Mouse (Mus musculus) lung, embryonic 15.5 days (tissue): ENCODE data around the gene Plekhf1. TPM values are rescaled to one million over a fixed set of nuclear protein-coding genes. Genes with fewer than 3 reads are reported as not detected.

ENCODE experiments used
- ATAC-seq: fragments of 200-750 bp; cut with Nextera tagmentation; 2 replicates; pipeline ENCODE4 v1.8.0; 2017; ENCODE audit warnings: moderate number of reproducible peaks, borderline replicate concordance; ENCODE audit not compliant: low FRiP score, low TSS enrichment; ENCODE audit errors: extremely low read depth
- H3K27ac ChIP-seq: fragments of 300-500 bp; sonication (generic); 2 replicates; pipeline ENCODE4 v1.5.1; 2015; ENCODE audit warnings: moderate library complexity, mild to moderate bottlenecking, inconsistent platforms
- H3K27me3 ChIP-seq: fragments of 300-500 bp; sonication (generic); 2 replicates; pipeline ENCODE4 v1.6.1; 2015; ENCODE audit warnings: inconsistent platforms
- H3K36me3 ChIP-seq: fragments of 300-500 bp; sonication (generic); 2 replicates; pipeline ENCODE4 v1.6.1; 2015; ENCODE audit warnings: inconsistent platforms
- H3K4me1 ChIP-seq: fragments of 300-500 bp; sonication (generic); 2 replicates; pipeline ENCODE4 v1.6.1; 2015; ENCODE audit warnings: inconsistent platforms
- H3K4me2 ChIP-seq: fragments of 300-500 bp; sonication (generic); 2 replicates; pipeline ENCODE4 v1.6.1; 2015; ENCODE audit warnings: inconsistent platforms, mild to moderate bottlenecking, moderate library complexity
- H3K4me3 ChIP-seq: fragments of 300-500 bp; sonication (generic); 2 replicates; pipeline ENCODE4 v1.5.1; 2015; ENCODE audit warnings: mild to moderate bottlenecking, inconsistent platforms
- H3K9ac ChIP-seq: fragments of 300-500 bp; sonication (generic); 2 replicates; pipeline ENCODE4 v1.6.1; 2015; ENCODE audit warnings: inconsistent platforms
- H3K9me3 ChIP-seq: fragments of 300-500 bp; sonication (generic); 2 replicates; pipeline ENCODE4 v1.6.1; 2016; ENCODE audit warnings: inconsistent platforms
- WGBS: fragments of 180-500 bp; shearing (Covaris S2); methylation state at CpG from one replicate; pipeline ENCODE4 v1.1.7; 2015; 5-methylcytosine and 5-hydroxymethylcytosine counted together
- polyA plus RNA-seq: library from polyadenylated mRNA; unstranded; fragments of >200 nt; fragmentation: Nextera tagmentation; extraction: Ambion mirVana; gene quantifications from 2 replicates; pipeline ENCODE4 v1.2.1, GENCODE M21; 2015

Gene Plekhf1
- 5.5 TPM in 2 replicates for polyA plus RNA-seq

DNA sequence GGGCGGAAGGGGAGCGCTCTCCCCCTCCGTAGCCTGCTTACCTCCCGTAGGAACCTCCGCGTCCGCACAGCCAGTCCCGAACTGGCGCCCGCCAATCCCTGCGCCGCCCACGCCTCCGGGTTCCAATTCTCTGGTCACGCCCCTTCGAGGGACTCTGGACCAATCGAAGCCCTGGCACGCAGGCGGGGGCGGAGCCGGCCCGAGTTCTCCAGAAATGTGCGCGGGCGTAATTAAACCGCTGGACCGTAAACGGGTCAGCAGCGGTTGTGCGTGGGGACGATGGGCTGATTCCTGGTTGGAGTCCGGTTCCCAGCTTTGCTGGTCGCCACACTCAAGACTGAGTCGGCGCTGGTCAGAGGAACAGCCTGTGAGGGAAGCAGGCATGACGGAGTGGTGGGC lies at the start of gene Plekhf1:
Plekhf1 (minus strand) TSS at position 117 of the 399 bp plus-strand sequence.
- H3K27ac ChIP-seq: peak within 1 kb of the TSS; percentile 81
- no peaks in the 10 kb centered on the region for H3K36me3 ChIP-seq
- peak within 1 kb of the TSS; percentile 77 for H3K4me2 ChIP-seq
- under 1% methylated on average over 36 of the region's 36 CpGs for WGBS
- peak; percentile 90 for ATAC-seq
- no peaks in the 10 kb centered on the region; the same call in 1 of the 2 replicates for H3K27me3 ChIP-seq
- H3K9me3 ChIP-seq: no peaks in the 10 kb centered on the region
- peak within 1 kb of the TSS; percentile 65 for H3K4me3 ChIP-seq
- H3K9ac ChIP-seq: peak within 1 kb of the TSS; percentile 74
- H3K4me1 ChIP-seq: peaks cover 17% of the 10 kb centered on the region

DNA sequence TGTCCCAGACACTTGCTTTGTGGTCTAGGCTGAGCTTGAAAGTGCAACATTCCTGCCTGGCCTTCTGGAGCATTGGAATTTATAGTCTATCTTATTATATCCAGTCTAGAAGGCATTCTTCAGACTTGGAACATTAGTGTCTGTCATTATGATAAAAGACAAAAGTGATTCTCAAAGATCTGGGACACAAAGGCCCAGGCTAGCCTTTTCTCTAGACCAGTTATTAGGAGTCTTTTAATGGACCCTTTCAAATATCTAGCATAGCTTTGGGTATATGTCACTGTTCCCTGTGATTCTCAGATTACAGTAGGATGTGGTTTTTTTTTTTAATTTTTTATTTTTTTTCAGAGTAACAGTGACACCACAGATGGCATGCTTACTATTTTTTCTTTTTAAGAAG lies 44.7 kb upstream of the Plekhf1 start:
- Histone ChIP-seq H3K4me2 (no peak overlapping the region), H3K27ac (no peak overlapping the region), H3K4me3 (no peak overlapping the region), H3K9me3 (no peaks in the 10 kb centered on the region), H3K9ac (no peak overlapping the region), H3K36me3 (peaks cover 6% of the 10 kb centered on the region; the same call in 1 of the 2 replicates), H3K4me1 (peaks cover 10% of the 10 kb centered on the region), H3K27me3 (no peaks in the 10 kb centered on the region)
- ATAC-seq: no peak

- H3K4me3 ChIP-seq: peak overlapping the region; percentile 75
- H3K27ac ChIP-seq: no peak overlapping the region
- no peaks in the 10 kb centered on the region for H3K9me3 ChIP-seq
- peaks cover 12% of the 10 kb centered on the region; the same call in 1 of the 2 replicates for H3K36me3 ChIP-seq
- WGBS: 5% methylated on average over 4 of the region's 4 CpGs
- no peak; the same call in 1 of the 2 replicates for ATAC-seq
- peak overlapping the region; percentile 83 for H3K4me2 ChIP-seq
- H3K4me1 ChIP-seq: peaks cover 10% of the 10 kb centered on the region
- peak overlapping the region; percentile 58 for H3K9ac ChIP-seq
- no peaks in the 10 kb centered on the region for H3K27me3 ChIP-seq
These were observed 44.0 kb upstream of the Plekhf1 start for GRCm38 (mm10) chr7:38271859-38272258.

DNA sequence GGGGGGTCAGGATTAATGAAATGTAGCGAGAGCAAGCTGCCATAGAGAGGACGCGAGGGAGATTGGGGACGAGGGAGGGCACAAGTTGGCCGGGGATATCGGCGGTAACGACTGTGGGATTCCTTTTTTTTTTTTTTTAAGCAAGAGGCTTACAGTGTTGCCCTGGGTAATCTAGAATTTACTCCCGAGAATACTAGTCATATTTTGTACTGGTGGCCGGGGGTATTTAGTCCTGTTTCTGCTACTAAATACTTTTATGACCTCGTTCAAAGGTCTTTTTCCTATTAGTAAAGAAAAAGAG lies 43.6 kb upstream of the Plekhf1 start:
- H3K9me3 ChIP-seq: no peaks in the 10 kb centered on the region
- H3K4me2 ChIP-seq: peak overlapping the region; percentile 83
- peaks cover 16% of the 10 kb centered on the region; the same call in 1 of the 2 replicates for H3K36me3 ChIP-seq
- under 1% methylated on average over 11 of the region's 11 CpGs for WGBS
- H3K27ac ChIP-seq: peak overlapping the region; percentile 48; the same call in 1 of the 2 replicates
- peaks cover 10% of the 10 kb centered on the region for H3K4me1 ChIP-seq
- peak overlapping the region; percentile 75 for H3K4me3 ChIP-seq
- no peak for ATAC-seq
- H3K9ac ChIP-seq: peak overlapping the region; percentile 58
- no peaks in the 10 kb centered on the region for H3K27me3 ChIP-seq

DNA sequence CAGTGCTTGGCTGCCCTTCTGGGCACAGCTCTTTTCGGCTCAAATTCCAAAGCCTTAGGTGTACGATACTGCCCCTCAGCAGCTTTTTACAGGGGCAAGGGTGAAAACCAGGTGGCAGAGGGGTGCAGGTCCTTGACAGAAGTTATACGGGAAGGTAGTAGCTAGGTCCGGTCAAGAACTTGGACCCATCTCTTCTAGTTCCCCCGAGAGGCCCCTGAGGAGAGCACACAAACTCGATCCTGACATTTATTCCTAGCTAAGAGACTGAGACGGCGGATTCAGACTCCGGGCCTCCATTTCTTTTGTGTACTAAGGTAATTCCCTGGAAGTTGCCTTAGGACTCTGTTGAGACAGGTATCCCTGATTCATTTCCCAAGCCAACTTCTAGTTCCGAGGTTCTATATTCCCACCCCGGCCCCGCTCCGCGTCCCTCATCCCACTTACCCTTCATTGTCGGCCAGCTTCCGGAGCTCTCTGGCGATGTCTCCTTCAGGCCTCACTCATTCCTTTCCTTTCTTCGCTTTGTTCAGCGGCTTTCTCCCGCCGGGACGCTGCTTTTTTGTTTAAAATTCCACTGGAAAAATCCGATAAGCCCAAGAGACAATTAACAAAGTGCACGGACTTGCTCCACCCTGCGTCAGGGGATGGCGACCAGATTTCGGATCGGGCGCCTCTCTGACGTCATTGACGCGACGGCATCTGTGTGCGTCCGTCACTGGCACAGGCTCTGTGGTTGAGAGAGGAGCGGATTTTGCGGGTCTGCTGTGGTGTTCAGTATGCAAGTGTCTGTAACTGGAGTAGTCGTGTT lies 43.1 kb upstream of the Plekhf1 start, which contains the start of gene Pop4:
Pop4 (minus strand) TSS at position 721 of the 808 bp plus-strand sequence.
- no peaks in the 10 kb centered on the region for H3K27me3 ChIP-seq
- H3K36me3 ChIP-seq: peaks cover 21% of the 10 kb centered on the region
- peak within 1 kb of the TSS; percentile 48 for H3K27ac ChIP-seq
- peak within 1 kb of the TSS; percentile 75 for H3K4me3 ChIP-seq
- peaks cover 10% of the 10 kb centered on the region for H3K4me1 ChIP-seq
- peak within 1 kb of the TSS; percentile 58 for H3K9ac ChIP-seq
- peak; percentile 91; the same call in 1 of the 2 replicates for ATAC-seq
- H3K9me3 ChIP-seq: no peaks in the 10 kb centered on the region
- H3K4me2 ChIP-seq: peak within 1 kb of the TSS; percentile 83
- under 1% methylated on average over 38 of the region's 38 CpGs for WGBS

DNA sequence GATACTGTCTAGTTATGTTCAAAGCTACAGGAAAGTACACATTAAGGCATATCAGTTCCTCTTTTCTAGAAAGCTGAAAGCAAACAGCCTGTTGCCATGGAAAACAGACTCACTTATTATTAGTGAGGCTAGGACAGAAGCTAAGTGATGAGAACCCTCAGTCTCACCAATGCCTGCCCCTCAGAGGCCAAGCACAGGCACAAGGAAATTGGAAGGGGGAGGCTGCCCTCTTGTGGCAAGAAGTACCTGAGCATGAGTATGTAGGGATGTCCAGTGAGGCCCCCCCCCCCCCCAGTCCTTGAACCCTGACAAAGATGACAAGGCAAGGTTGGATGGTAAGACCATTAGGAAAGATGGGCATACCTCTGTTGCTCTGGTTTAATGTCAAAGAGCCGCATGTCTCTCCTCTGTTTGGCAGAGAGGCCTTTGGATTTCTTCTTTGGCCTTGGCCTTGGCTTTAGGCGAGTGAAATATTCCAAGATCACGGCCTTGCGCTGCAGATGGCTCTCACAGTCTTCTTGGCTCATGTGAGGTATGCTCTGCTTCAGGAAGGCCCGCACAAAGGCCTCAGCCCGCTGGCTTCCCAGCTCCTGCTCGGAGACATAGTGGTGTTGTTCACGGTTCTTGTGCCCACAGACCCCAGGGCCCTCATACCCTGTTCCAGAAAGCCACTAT lies 39.3 kb upstream of the Plekhf1 start:
- no peak overlapping the region for H3K9ac ChIP-seq
- ATAC-seq: no peak
- 92% methylated on average over 8 of the region's 8 CpGs for WGBS
- no peaks in the 10 kb centered on the region for H3K27me3 ChIP-seq
- H3K9me3 ChIP-seq: no peaks in the 10 kb centered on the region
- H3K4me1 ChIP-seq: peaks cover 10% of the 10 kb centered on the region
- no peak overlapping the region for H3K4me2 ChIP-seq
- H3K4me3 ChIP-seq: no peak overlapping the region
- H3K27ac ChIP-seq: no peak overlapping the region
- H3K36me3 ChIP-seq: peaks cover 57% of the 10 kb centered on the region

- no peaks in the 10 kb centered on the region for H3K9me3 ChIP-seq
- no peak overlapping the region for H3K9ac ChIP-seq
- H3K36me3 ChIP-seq: peaks cover 62% of the 10 kb centered on the region
- H3K27ac ChIP-seq: no peak overlapping the region
- ATAC-seq: no peak
- 84% methylated on average over 5 of the region's 5 CpGs for WGBS
- no peak overlapping the region for H3K4me3 ChIP-seq
- H3K4me2 ChIP-seq: no peak overlapping the region
- H3K27me3 ChIP-seq: no peaks in the 10 kb centered on the region
- no peaks in the 10 kb centered on the region for H3K4me1 ChIP-seq
These were observed 34.6 kb upstream of the Plekhf1 start for GRCm38 (mm10) chr7:38262406-38262805.

DNA sequence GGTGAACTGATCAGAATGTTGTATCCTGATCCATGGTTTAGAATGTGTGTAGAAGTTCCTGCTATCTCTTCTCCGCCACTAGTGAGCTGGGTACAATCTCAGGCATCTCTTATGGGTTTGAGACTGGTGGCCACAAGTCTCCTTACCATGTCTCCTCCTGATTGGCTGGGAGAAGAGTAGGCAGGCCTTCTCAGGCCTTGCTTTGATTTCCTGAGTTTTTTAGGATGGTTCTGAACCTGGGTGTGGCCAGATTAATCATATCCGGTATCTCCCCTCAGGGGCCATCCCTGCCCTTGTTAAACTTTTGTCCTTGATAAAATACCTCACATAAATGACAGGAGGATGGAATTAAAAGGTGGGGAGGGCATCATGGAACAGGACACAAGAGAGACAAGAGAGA lies 31.8 kb upstream of the Plekhf1 start:
- 88% methylated on average over 2 of the region's 2 CpGs for WGBS
- no peak overlapping the region for H3K4me2 ChIP-seq
- ATAC-seq: no peak

GRCm38 (mm10) chr7:38253441-38253840 lies 25.6 kb upstream of the Plekhf1 start:
- Histone ChIP-seq H3K27me3 (no peaks in the 10 kb centered on the region), H3K4me1 (no peaks in the 10 kb centered on the region), H3K4me3 (no peak overlapping the region), H3K9ac (no peak overlapping the region), H3K4me2 (no peak overlapping the region), H3K36me3 (no peaks in the 10 kb centered on the region), H3K9me3 (no peaks in the 10 kb centered on the region), H3K27ac (no peak overlapping the region)
- ATAC-seq: no peak

More for the DNA sequence above, 31.8 kb upstream of the Plekhf1 start:
- Histone ChIP-seq H3K27me3 (no peaks in the 10 kb centered on the region), H3K36me3 (peaks cover 37% of the 10 kb centered on the region), H3K4me3 (no peak overlapping the region), H3K9ac (no peak overlapping the region), H3K27ac (no peak overlapping the region), H3K4me1 (no peaks in the 10 kb centered on the region), H3K9me3 (no peaks in the 10 kb centered on the region)

DNA sequence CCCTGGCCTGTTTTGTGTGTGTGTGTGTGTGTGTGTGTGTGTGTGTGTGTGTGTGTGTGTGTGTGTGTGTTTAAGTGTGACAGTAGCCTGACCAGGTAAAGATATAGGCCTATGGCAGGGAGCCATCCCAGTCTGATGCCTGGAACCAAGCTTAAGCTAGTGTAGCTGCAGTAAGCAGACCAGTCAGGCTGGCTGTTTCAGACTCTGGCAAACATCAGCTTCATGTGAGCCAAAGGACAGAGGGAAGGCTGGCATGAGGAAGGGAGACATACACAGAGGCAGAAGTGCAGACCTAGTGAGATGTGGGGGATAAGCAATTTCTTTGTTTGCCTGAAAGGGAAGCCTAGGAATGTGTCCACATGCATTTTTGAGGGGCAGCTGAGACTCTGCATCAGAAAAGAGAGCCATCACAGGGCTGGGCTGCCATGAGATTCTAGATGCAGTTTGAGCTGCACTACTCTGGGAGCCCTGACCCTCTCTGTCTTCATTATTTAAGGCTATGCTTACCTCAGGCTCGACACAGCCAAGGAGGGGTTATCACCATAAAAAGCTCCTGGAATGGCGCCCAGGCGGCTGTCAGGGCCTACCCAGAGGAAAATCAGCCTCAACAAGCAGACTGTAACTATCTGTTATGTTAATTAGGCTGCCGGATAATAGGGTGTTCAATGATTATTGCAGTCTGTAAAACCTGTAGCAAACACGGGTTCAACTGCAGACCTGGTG lies 23.8 kb upstream of the Plekhf1 start:
- no peaks in the 10 kb centered on the region for H3K9me3 ChIP-seq
- no peak overlapping the region for H3K4me3 ChIP-seq
- H3K36me3 ChIP-seq: no peaks in the 10 kb centered on the region
- WGBS: 34% methylated on average over 5 of the region's 5 CpGs
- no peaks in the 10 kb centered on the region for H3K4me1 ChIP-seq
- H3K27me3 ChIP-seq: no peaks in the 10 kb centered on the region
- no peak overlapping the region for H3K27ac ChIP-seq
- no peak for ATAC-seq
- no peak overlapping the region for H3K9ac ChIP-seq
- H3K4me2 ChIP-seq: no peak overlapping the region

DNA sequence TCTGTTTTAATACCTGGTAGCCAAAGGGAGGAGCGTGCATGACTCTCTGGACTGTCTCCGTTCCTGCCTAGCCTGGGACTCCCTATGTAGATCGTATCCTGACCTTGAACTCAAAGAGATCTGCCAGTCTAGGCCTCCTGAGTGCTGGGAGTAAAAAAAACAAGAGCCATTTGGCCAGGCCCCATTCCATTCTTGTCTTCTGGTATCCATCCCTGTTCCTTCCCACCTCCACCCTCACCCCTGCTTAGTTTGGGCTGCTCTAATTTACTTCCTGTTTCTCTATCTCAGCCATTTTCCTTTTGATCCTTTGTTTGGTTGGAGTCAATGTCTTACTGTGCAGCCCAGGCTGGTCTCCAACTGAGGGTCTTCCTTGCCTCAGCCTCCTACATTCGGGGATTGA lies 14.6 kb upstream of the Plekhf1 start:
- H3K4me2 ChIP-seq: no peak overlapping the region

DNA sequence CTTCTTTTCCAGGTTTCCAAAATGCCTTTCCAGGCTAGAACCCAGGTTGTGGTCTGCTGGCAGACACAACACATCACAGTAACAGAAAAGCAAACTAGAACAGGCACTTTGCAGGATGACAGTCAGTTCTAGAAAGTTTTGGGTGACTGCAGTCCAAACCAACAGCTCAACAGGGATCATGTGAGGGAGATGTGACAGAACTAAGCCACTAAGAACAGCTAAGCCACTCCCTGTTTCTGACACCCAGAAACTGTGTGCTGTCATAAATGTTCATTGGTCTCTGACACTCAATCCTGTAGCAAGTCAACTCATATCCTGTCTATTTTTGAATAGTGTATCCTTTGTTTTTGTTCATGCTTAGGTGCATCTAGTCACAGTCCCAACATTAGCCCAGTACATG lies 9.3 kb upstream of the Plekhf1 start:
- H3K36me3 ChIP-seq: no peaks in the 10 kb centered on the region
- H3K9ac ChIP-seq: no peak overlapping the region
- ATAC-seq: no peak
- no peak overlapping the region for H3K27ac ChIP-seq
- no peaks in the 10 kb centered on the region for H3K27me3 ChIP-seq
- no peak overlapping the region for H3K4me3 ChIP-seq
- H3K4me1 ChIP-seq: no peaks in the 10 kb centered on the region
- no peaks in the 10 kb centered on the region for H3K9me3 ChIP-seq
- no peak overlapping the region for H3K4me2 ChIP-seq

More for the DNA sequence above, 14.6 kb upstream of the Plekhf1 start:
- Histone ChIP-seq H3K9ac (no peak overlapping the region), H3K27me3 (no peaks in the 10 kb centered on the region), H3K9me3 (no peaks in the 10 kb centered on the region), H3K4me1 (no peaks in the 10 kb centered on the region), H3K36me3 (no peaks in the 10 kb centered on the region), H3K27ac (no peak overlapping the region), H3K4me3 (no peak overlapping the region)
- no peak for ATAC-seq
- 74% methylated on average over 4 of the region's 4 CpGs for WGBS
